Mouse (Mus musculus) layer of hippocampus, adult 2 months (tissue): Measurements from ENCODE around the gene Supt20. TPM values are rescaled to one million over a fixed set of nuclear protein-coding genes. Genes with fewer than 3 reads are reported as not detected.
A peak's percentile ranks its signal among the peaks of the same experiment; 100 is the strongest.
"Not testable (repeated sequence)": the region's sequence is repeated elsewhere in the genome, so short reads cannot be mapped to it uniquely, and the experiment has no call there.

ENCODE experiments used
- DNase-seq, 2 experiments: peaks; one replicate each; pipeline ENCODE4 v3.0.0; 2022; ENCODE audit warnings: low spot score in 2 of 2
- H3K27ac ChIP-seq: fragments of 200-600 bp; 2 replicates; pipeline ENCODE4 v1.8.1; 2022
- H3K4me3 ChIP-seq: fragments of 200-600 bp; 2 replicates; pipeline ENCODE4 v1.8.1; 2022; ENCODE audit warnings: mild to moderate bottlenecking
- CTCF ChIP-seq: fragments of 200-600 bp; conservative IDR thresholded peaks from 2 replicates; pipeline ENCODE4 v1.8.1; 2022; ENCODE audit warnings: antibody characterized with exemption, mild to moderate bottlenecking, moderate library complexity
- total RNA-seq, 2 experiments: library from RNA; stranded (reverse); gene quantifications; 2 replicates each; pipeline ENCODE4 v1.2.3; 2021

The Supt20 gene
- total RNA-seq, 2 experiments from 2014 or later, result 52.3 to 53.3 TPM

DNA sequence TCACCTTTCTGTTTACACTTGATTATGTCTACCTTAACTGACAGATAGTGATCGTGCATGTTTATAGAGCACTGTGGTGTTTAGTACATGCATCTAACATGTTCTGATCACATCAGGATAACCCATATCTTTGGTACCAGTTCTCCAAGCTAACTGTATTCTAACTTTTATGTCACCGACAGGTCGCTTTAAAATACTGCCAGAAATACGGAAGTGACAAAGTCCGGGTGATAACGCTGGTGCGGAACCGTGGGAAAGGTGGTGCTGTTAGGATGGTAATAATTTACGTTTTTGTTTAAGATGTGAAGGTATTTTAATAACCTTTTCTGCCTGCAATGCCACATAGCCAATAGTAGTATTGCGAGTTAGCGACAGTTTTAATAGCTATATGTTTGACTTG, 49.4 kb downstream of the Supt20 start:
- H3K4me3 ChIP-seq, result no peak overlapping the region
- TF ChIP-seq CTCF, result no peak
- H3K27ac ChIP-seq, result no peak overlapping the region
- DNase-seq, result no peak

DNA sequence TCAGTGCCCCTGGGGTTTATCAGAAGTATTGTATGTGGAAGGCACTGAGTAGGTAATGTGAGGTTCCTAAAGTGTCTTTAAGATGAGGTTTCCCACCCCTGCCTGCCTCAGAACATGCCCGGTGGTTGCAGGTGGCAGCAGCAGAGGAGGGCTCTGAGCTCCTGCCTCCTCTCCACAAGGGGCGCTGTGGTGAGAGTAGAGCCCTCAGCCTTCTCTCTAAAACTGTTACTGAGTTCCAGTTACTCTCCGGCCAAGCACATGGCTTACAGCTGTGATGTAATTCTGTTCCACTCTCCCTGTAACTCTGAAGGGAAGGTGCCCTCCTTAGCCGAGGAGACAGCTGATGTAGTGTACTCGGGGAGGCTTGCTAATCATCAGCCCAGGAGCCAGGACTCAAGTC, 53.2 kb downstream of the Supt20 start:
- TF ChIP-seq CTCF, result peak; percentile 75
- no peak overlapping the region for H3K4me3 ChIP-seq
- no peak for DNase-seq
- no peak overlapping the region for H3K27ac ChIP-seq

DNA sequence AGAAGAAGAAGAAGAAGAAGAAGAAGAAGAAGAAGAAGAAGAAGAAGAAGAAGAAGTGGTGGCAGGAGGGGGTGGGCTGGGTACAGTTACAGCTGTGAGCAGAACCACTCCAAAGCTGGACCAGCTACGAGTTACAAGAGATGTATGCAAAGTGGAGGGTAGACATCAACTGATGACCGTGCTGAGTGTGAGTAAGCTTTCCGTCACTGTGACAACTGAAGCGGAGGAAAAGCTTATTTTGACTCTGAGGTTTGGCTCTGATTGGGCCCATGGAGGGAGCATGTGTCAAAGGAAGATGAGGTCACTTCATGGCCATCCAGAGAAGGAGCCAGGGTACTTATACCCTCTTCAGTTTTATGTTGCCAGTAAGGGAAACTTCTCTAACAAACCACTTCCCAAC, 60.8 kb downstream of the Supt20 start:
- no peak for TF ChIP-seq CTCF
- no peak overlapping the region for H3K4me3 ChIP-seq
- H3K27ac ChIP-seq, result no peak overlapping the region
- DNase-seq, result no peak

DNA sequence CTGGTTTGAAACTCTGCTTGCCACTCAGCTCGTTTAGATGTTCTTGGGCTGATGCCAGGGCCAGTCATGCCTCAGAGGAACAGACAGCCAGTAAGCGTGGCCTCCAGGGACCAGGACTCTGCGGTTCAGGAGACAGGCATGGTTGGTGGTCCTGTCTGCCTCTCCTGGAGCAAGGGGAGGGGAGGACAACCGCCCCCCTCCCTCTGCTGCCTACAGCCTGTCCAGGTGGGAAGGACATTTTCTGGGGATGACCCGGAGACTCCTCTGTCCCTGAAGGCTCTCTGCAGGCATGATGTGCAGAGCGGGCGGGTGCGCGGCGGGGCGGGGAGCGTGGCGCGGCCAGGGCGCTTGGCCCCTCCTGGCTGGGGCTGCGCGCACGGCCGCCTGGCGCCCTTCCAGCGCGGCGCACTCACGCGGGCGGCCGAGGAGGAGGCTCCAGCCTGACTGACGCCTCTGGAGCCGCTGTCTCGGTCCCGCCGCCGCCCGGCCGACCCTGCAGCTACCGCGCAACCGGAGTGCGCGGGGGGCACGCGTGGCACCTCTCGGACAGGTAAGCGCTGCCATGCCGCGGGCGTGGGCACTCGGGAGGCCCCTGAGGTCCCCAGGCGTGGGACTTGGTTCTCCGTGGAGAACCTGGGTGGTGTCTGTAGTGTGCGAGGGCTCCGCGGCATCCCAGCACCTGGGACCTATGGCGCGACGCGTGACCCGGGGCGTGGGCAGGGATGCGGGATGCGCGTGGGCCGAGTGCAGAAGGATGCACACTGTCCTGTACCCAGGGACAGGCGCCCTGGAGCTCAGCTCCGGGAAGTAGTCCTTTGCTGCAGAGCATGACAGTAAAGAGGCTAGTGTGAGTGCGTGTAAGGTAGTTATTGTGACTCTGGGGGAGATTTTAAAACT, 62.8 kb downstream of the Supt20 start, which contains the start of gene Smad9:
Smad9 (plus strand) TSS at position 438 of the 897 bp plus-strand sequence.
- Histone ChIP-seq H3K27ac (peak within 1 kb of the TSS; percentile 91), H3K4me3 (peak within 1 kb of the TSS; percentile 79)
- no peak for TF ChIP-seq CTCF
- DNase-seq, result peak; percentile 39

DNA sequence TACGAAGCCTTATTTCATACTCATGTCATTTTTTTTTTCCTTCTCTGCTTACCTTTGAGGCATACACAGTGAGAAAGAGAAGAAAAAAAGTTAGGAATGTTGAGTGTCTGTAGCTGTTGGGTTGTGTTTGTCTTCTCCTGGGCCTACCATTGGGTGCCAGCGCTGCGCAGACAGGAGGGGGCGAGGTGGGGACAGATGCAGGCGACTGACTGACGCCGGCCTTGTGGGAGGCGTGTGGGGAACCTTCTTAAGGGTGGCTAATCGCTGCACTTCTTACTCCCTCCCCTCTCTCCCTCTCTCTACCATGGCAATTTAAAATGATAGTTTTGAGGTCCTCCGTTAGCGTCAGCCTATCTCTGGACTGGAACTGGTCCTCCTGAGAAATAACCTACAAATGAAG, 63.5 kb downstream of the Supt20 start:
- TF ChIP-seq CTCF, result peak; percentile 34
- peak; percentile 37 to 47 for DNase-seq

DNA sequence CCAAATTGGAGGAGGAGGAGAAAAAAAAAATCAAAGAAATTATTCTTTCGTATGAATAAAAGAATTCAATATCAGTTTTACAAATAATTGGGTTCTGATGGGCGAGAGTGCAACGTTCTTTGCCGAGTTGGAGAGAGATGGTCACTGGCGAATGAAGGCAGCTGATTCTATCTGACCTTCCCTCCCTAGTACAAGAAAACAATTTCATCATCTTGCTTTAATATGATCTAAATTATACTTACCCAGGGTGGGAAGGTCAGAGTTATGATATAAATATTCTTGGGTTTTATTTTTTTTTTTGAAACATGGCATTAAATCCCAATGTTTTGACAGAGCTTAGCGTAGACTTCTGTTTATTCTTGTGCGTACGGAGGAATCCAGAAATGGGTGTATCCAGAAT, 64.8 kb downstream of the Supt20 start:
- H3K27ac ChIP-seq, result no peak overlapping the region
- TF ChIP-seq CTCF, result no peak

More for the DNA sequence above, 63.5 kb downstream of the Supt20 start:
- H3K4me3 ChIP-seq, result peak overlapping the region; percentile 79
- H3K27ac ChIP-seq, result peak overlapping the region; percentile 91

DNA sequence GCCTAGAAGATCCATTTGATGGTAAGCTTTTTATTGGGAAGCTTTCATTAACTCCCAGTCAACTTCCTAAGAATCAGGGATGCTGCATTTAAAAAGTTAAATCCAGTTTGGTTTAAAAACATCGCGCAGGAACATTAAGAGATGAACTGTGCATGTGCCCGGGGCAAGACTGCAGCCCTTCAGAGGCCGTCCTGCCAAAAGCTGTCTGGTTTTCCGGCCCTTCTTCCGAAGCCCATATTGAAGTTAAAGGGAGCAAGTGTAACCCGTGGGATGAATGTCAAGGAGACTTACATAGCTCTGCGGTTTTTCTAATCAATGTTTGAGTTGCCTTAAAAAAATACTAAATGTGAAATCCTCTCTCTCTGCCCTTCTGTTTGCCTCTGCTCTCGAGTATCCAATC, 66.6 kb downstream of the Supt20 start:
- TF ChIP-seq CTCF, result no peak
- no peak for DNase-seq
- no peak overlapping the region for H3K27ac ChIP-seq
- H3K4me3 ChIP-seq, result no peak overlapping the region

More for the DNA sequence above, 64.8 kb downstream of the Supt20 start:
- DNase-seq, result no peak
- H3K4me3 ChIP-seq, result no peak overlapping the region

DNA sequence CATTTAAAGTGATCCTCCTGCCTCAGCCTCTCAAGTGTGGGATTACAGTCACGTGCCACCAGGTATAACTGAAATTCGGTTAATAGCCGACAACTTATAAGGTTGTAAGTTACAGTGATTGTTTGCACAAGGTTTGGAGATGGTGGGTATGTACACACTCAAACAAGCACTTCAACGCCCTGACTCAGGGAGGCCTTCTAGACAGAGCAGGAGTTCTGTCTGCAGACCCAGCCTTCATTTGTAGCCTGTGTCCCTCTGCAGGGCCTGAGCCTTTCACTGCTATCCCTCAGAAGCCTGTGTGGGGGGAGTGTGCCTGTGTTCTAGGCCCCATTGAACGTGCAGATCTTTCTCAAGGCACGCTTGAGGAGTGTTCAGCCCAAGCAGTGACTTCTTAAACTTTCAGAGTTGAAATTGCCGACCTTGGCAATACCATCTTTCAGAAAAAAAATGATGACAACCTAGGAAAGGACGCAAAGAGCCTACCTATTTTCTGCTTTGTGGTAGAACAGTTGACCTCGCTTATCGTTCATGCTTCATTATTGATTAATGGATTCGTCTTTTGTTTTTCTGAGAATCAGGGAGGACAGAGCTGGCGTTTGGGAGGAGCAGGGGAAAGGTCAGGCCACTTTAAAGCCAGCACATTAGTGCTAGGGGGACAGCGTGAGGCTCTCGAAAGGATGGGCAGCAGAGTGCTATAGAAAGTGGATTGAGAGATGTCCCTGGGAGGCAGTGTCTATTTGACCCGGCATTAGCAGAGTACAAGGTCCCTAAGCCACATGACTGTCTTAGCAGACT, 67.9 kb downstream of the Supt20 start:
- Histone ChIP-seq H3K4me3 (no peak overlapping the region), H3K27ac (no peak overlapping the region)
- no peak for DNase-seq
- TF ChIP-seq CTCF, result no peak

DNA sequence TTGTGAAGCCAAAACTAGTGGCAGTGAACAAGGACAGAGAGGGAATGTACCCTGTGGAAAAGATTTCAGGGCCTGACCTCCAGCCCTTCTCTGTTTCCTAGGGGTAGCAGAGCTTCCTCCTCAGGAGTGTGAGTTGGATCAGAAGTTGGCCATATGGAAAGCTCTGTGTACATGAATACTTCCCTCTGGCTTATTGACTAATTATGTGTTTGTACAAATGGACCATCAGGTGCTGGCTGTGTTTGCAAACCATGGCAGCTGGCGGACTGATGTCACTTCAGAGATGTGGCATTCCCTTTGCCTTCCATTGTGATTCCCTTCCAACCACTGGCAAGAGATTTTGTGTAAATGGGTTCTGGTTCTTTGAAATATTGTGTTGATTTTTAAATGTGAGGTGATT, 68.7 kb downstream of the Supt20 start:
- H3K27ac ChIP-seq, result no peak overlapping the region
- no peak overlapping the region for H3K4me3 ChIP-seq
- no peak for DNase-seq
- TF ChIP-seq CTCF, result no peak

DNA sequence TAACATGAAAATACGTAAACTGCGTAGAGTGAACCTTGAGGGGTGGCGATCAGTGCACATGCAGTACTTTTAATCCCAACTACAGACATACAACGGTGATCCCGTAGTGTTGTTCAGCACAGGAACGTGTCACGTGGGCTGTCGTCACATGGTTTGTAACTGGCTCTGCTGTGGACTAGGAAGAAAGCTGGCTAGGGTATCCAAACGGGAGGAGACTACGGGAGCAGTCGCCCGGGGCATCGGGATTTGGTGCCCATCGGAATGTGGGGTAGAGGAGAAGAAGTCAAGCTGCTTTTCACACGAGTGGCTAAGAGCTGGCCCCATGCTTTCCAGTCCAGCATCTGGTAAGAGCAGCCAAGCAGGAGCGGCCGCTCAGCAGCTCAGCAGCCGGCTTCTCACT, 71.8 kb downstream of the Supt20 start:
- no peak for TF ChIP-seq CTCF
- H3K27ac ChIP-seq, result peak overlapping the region; percentile 68
- peak overlapping the region; percentile 50 for H3K4me3 ChIP-seq
- peak; percentile 29 to 72 for DNase-seq

DNA sequence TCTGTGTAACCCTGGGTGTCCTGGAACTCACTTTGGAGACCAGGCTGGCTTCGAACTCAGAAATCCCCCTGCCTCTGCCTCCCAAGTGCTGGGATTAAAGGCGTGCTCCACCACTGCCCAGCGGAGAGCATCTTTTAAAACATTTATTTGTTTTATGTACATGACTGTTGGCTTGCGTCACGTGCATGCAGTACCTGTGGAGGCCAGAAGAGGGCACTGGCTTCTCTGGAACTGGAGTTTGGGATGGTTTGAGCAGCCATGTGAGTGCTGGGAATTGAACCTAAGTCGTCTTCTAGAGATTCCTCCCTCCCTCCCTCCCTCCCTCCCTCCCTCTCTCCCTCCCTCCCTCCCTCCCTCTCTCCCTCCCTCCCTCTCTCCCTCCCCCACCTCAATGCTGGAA, 72.9 kb downstream of the Supt20 start:
- TF ChIP-seq CTCF, result peak; percentile 52
- H3K4me3 ChIP-seq, DNase-seq, H3K27ac ChIP-seq: not testable (repeated sequence)

DNA sequence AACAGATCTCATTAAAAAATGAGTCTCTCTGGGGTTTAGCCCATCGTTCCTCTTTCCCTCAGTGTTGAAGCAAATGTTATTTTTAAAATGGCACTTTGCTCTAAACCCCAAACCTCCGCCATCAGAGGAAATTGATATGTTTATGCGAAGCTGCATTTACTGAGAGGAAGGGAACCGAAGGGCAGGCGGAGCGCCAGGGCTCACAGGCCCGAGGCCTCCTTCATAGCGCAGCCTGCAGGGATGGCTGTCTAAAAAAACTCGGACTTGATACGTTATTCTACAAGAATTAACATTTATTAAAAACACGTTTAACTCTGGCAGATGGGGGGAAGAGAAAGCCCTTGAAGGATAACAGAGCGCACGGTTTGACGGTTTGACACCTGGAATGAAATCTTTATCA, 73.4 kb downstream of the Supt20 start:
- Histone ChIP-seq H3K4me3 (no peak overlapping the region), H3K27ac (no peak overlapping the region)
- no peak for DNase-seq
- no peak for TF ChIP-seq CTCF

DNA sequence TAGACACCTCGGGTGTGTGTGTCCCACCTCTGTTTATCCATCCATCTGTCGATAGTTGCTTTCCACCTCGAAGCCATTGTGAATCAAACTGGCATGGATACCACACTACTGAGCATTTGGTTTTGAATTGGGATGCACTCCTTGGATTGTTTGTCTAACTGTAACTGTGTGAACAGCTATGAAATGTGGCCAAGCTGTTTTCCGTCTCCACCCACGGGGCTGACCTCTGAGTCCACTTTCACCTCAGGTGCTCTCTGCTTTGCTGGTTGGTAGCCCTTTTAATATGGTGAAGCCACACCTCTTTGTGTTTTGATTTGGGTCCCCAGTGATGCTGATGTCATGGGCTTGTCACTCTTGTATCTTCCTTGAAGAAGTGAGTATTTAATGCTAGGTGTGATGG, 74.2 kb downstream of the Supt20 start:
- no peak overlapping the region for H3K4me3 ChIP-seq
- DNase-seq, result no peak
- H3K27ac ChIP-seq, result no peak overlapping the region
- TF ChIP-seq CTCF, result no peak

DNA sequence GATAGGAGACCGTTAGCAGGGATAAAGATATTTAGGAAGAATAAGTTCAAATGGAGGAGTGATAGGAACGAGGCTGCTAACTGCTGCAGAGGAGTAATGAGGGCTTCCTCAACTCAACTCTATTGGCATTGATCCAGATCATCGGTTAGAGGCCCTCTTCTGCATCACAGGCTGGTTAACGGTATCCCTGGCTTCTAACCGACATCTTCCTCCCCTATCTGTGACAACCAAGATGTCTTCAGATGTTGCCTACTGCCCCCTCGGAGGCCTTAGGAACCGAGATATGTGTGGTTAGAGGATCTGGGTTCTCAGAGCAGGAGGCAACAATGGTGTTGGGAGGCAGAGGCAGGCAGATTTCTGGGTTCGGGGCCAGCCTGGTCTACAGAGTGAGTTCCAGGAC, 76.0 kb downstream of the Supt20 start:
- no peak overlapping the region for H3K4me3 ChIP-seq
- DNase-seq, result no peak
- no peak overlapping the region for H3K27ac ChIP-seq
- no peak for TF ChIP-seq CTCF
